Mouse (Mus musculus) Patski (cell line): ENCODE results near the gene Usp32. TPM values are rescaled to one million over a fixed set of nuclear protein-coding genes. Genes with fewer than 3 reads are reported as not detected.

Experiments used
- ATAC-seq: fragments of 100-300 bp; one replicate; pipeline ENCODE4 v1.8.0; 2021
- CTCF ChIA-PET: fragments of 350-600 bp; sonication (Branson Sonifier 250); formaldehyde crosslinking; loops from one replicate; lab custom pipeline; 2022; ENCODE audit warnings: inconsistent platforms; lab: Charles Lee
- POLR2A ChIA-PET: fragments of 350-600 bp; sonication (Branson Sonifier 250); formaldehyde crosslinking; loops from one replicate; lab custom pipeline; 2022; ENCODE audit warnings: antibody characterized with exemption, inconsistent platforms; lab: Charles Lee
- DNase-seq: peaks from one replicate; pipeline ENCODE4 v3.0.0-alpha.2; 2011; ENCODE audit warnings: low read depth, low spot score
- H3K27me3 ChIP-seq: fragments of 371-371 bp; one replicate; pipeline ENCODE4 v1.5.1; 2021
- CTCF ChIP-seq: fragments of 100-300 bp; IDR thresholded peaks from one replicate; pipeline ENCODE4 v1.5.1; 2021
- in situ Hi-C: fragments of 300-500 bp; cut with MboI; formaldehyde crosslinking; loops from 3 replicates; pipeline ENCODE4 v1.11.1; 2018; ENCODE audit warnings: low pct_unique_long_range_greater_than_20kb, mixed read lengths
- polyA plus RNA-seq: library from polyadenylated mRNA; unstranded; gene quantifications from one replicate; pipeline ENCODE4 v1.2.3, GENCODE M21; 2021

Usp32 gene
- polyA plus RNA-seq, 1 experiment from 2014 or later, result 36.8 TPM

DNA sequence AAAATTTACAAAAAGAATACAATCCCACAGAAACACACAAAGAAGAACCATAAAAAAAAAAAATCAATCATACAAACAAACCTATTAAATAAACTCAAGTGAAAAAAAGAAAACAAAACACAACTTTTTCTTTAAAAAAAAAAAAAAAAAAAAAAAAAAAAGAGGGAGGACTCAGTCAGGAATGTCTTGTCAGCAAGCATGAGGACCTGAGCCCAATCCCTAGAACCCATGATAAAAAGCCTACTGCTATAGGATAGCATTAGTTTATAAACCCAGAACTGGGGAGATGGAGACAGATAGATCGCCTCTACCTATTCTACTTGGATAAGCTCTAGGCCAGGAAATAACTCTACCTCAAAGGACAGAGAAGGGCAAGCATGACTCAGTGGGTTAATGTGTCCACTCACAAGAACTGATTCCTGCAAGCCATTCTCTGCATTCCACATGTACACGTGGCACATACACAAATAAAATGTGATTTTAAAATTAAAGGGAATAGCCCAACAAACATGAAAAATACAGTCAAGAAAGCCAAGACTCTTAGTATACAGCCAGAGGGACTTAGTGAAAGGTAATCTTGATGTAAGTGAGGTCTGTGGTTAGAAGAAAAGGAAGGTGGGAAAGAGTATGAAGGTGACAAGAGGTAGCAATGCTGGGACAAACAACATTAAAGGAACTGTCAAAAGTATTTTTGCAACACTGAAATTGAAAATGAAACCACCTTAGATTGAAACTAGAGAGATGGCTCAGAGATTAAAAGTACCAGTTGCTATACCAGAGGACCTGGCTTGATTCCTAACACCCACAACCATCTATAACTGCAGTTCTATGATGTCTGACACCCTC lies 13.5 kb downstream of the Usp32 start:
- ChIA-PET POLR2A (interaction anchor here (0.6 kb wide), 1 partner anchor 531 kb away, joined by 3 read pairs; no protein-coding TSS in a partner anchor), CTCF (interaction anchor here (2.0 kb wide), 1 partner anchor 11 kb away, joined by 4 read pairs; no protein-coding TSS in a partner anchor)
- ATAC-seq (no peak), DNase-seq (no peak)
- in situ Hi-C loops, result no loop called here
- H3K27me3 ChIP-seq, result no peaks in the 10 kb centered on the region
- TF ChIP-seq CTCF, result no peak

DNA sequence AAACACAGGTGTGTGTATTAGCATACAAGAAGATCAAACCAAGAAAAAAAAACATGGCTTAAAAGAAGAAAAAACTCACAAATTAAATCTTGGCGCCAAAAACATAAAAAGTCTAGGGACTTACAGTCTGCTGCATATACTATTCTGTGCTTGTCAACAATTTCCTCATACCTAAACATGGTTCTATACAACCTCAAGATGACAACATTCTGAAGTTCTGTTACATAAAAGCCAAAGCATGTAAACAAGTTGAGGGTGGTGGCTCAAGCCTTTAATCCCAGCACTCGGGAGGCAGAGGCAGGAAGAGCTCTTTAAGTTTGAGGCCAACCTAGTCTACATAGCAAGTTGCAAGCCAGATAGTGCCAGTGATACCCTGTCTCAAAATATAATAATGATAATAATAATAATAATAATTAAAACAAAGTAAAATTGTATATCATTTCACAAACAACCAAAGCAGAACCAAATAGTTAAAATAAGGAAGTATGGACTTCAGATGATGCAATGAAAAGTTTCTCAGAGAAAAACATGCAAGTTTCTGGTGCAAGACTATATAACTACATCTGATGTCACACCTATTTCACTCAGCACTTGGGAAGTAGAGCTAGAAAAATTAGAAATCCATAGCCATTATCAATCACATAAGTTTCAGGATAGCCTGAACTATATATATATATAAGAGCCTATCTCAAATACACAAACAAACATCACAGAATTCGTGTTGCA lies 16.5 kb downstream of the Usp32 start:
- DNase-seq, result no peak
- no peak for ATAC-seq
- POLR2A ChIA-PET, result no interaction called here

DNA sequence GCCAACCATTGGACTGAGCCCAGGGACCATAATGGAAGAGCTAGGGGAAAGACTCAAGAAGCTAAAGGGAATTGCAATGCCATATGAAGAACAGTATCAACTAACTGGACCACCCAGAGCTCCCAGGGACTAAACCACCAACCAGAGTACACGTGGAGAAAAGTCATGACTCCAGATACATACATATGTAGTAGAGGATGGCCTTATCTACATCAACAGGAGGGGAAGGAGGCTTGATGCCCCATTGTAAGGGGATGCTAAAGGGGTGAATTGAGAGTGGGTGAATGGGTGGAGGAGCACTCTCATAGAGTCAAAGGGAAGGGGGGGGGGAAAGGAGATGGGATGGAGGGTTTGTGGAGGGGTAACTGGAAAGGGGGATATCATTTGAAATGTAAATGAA lies 17.9 kb downstream of the Usp32 start:
- DNase-seq (no peak), ATAC-seq (no peak)
- in situ Hi-C loops, result no loop called here
- H3K27me3 ChIP-seq, result no peaks in the 10 kb centered on the region
- POLR2A ChIA-PET, result no interaction called here
- TF ChIP-seq CTCF, result no peak
- CTCF ChIA-PET, result interaction anchor here (1.5 kb wide), 1 partner anchor 19 kb away, joined by 4 read pairs; no protein-coding TSS in a partner anchor

More for the DNA sequence above, 16.5 kb downstream of the Usp32 start:
- in situ Hi-C loops, result no loop called here
- no peaks in the 10 kb centered on the region for H3K27me3 ChIP-seq
- CTCF ChIA-PET, result no interaction called here
- no peak for TF ChIP-seq CTCF

DNA sequence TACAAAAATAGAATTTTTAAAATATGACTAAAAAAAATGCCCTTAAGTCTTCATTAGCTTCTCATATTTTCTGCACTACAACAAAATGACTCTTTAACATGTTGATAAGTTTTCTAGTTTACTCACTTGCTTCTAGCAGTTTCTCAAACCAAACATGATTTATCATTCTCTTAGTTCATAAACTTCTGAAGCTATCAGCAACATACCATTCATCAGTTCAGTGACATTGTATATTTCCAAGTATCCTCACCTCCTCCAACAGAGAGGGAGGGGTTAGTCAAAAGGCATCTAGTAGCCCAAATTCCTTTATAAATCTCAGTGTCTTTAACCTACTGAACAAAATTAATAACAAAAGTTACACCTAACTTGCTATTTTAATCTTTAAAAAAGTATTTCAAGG lies 22.8 kb downstream of the Usp32 start:
- DNase-seq (no peak), ATAC-seq (no peak)
- TF ChIP-seq CTCF, result no peak
- ChIA-PET CTCF (interaction anchor here (2.2 kb wide), 1 partner anchor 21 kb away, joined by 7 read pairs; no protein-coding TSS in a partner anchor), POLR2A (interaction anchor here (0.8 kb wide), 1 partner anchor 42 kb away, joined by 6 read pairs; no protein-coding TSS in a partner anchor)
- in situ Hi-C loops, result no loop called here
- no peaks in the 10 kb centered on the region for H3K27me3 ChIP-seq

DNA sequence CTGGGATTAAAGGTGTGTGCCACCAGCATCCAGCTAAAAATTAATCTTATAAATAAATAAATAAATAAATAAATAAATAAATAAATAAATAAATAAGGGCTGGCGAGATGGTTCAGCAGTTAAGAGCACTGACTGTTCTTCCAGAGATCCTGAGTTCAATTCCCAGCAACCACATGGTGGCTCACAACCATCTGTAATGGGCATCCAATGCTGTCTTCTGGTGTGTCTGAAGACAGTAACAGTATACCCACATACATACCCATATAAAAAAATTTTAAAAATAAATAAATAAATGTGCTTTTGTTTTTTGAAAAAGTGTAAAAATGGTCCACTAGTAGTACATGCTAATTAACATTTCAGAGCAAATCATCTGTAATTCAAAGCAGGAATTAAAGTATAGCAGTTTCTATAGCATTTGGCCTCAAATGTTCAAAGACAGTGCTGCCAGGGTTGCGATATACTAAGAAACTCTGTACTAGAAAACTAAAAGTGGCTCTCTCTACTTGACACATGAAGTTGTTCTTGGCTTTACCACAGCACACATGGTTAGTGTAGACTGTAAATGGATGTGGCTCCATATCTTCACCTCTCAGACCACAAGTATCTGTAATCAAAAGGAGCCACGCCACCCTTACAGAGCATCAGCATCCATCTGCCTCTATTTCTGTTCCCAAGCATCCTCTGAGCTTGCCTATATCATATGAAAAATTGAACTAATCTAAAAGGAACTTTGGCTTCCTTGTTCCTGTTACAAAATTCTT lies 23.7 kb downstream of the Usp32 start:
- ChIA-PET POLR2A (no interaction called here), CTCF (interaction anchor here (1.1 kb wide), 1 partner anchor 9 kb away, joined by 4 read pairs; no protein-coding TSS in a partner anchor)
- ATAC-seq (no peak), DNase-seq (no peak)
- TF ChIP-seq CTCF, result no peak
- in situ Hi-C loops, result no loop called here
- no peaks in the 10 kb centered on the region for H3K27me3 ChIP-seq

DNA sequence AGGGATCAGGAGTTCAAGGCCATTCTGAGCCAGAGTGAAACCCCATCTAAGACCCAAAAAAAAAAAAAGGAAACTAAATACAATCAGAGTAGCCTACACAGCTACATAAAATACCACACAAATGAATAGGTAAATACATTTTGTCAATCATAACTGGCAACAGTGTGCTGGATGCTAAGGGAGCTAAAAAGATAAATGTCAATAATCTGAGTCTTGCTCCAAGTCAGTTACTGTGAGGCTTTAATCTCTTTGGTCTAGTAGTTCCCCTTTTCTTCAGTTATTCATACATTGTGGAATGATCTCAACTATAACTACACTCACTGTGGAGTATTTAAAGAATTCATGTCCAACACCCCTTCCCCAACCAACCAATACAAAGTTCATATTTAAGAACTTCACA lies 30.0 kb downstream of the Usp32 start:
- ChIA-PET CTCF (interaction anchor here (1.3 kb wide), 1 partner anchor 9 kb away, joined by 3 read pairs; no protein-coding TSS in a partner anchor), POLR2A (no interaction called here)
- TF ChIP-seq CTCF, result no peak

DNA sequence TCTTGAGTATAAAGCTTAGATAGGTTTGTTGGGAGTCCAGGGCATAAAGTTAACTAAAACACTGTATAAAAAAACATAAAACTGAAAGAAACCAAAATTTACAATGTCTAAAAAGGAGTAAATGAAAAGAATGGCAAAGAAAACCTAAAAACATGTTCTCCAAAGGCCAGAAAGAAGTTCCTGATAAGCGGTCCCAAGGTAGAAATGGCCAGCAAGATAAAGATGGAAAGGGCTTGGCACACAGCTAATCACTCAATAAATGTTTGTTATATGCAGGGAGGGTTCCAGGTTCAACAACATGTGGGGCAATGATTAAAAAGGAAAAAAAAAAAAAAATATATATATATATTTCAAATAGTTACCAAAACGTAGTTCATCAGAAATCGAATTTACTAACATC lies 32.7 kb downstream of the Usp32 start:
- CTCF ChIA-PET, result interaction anchor here (0.9 to 1.9 kb wide), 2 partner anchors 8 to 31 kb away, joined by 3 to 7 read pairs; no protein-coding TSS in a partner anchor
- POLR2A ChIA-PET, result no interaction called here
- ATAC-seq, result no peak
- no peak for TF ChIP-seq CTCF
- in situ Hi-C loops, result no loop called here
- no peaks in the 10 kb centered on the region for H3K27me3 ChIP-seq
- DNase-seq, result no peak

More for the DNA sequence above, 30.0 kb downstream of the Usp32 start:
- DNase-seq (no peak), ATAC-seq (no peak)
- no peaks in the 10 kb centered on the region for H3K27me3 ChIP-seq
- in situ Hi-C loops, result no loop called here

DNA sequence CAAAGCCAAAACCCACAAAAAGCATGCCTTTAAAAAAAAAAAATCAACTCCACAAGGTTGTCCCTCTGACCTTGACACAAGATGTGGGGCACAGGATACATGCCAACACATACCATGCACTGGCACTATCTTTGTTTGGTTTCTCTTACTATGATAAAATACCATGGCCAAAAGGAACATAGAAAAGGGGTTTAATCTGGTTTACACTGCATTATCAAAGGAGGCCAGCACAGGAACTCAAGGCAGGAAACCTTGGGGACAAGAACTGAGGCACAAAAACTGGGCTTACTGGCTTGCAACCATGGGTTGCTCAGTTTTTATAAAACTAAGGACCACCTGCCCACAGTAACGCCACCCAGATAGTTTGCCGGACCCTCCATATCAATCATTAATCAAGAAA lies 34.1 kb downstream of the Usp32 start:
- POLR2A ChIA-PET, result interaction anchor here (0.7 kb wide), 1 partner anchor 250 kb away, joined by 3 read pairs; no protein-coding TSS in a partner anchor
- CTCF ChIA-PET, result no interaction called here
- in situ Hi-C loops, result no loop called here
- ATAC-seq (no peak), DNase-seq (no peak)
- H3K27me3 ChIP-seq, result no peaks in the 10 kb centered on the region
- no peak for TF ChIP-seq CTCF

DNA sequence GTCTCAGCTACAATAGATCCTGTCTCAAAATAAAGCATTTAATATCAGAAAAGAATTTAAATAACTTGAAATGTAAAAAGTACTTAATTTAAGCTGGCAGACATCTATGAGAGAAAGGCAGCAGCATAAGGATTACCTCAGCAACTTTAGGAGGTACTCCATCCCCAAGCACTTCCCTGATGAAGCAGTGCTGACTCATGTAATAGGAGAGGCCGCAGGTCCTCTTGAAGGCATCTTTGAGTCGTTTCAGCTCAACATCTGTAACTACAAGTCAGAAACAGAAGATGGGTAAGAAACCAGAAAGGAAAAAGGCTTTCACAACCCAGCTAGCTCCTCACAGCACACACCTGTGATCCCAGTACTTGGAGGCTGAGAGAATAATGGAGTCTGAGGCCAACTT lies 36.2 kb downstream of the Usp32 start:
- H3K27me3 ChIP-seq, result no peaks in the 10 kb centered on the region
- TF ChIP-seq CTCF, result no peak
- in situ Hi-C loops, result no loop called here
- DNase-seq (no peak), ATAC-seq (no peak)
- CTCF ChIA-PET, result interaction anchor here (1.1 to 2.0 kb wide), 2 partner anchors 8 to 18 kb away, joined by 4 to 8 read pairs; no protein-coding TSS in a partner anchor
- POLR2A ChIA-PET, result interaction anchor here (0.6 kb wide), 1 partner anchor 7 kb away, joined by 4 read pairs; no protein-coding TSS in a partner anchor
